Mouse (Mus musculus) liver, embryonic 14.5 days (tissue): ENCODE measurements around the gene Rab26.

Experiments
- CTCF ChIP-seq: IDR thresholded peaks from 2 replicates; pipeline ENCODE4 v1.5.1; 2016; ENCODE audit warnings: antibody characterized with exemption, low read depth, control low read depth
- EP300 ChIP-seq: IDR thresholded peaks from 2 replicates; pipeline ENCODE4 v1.6.1; 2016; ENCODE audit warnings: antibody characterized with exemption, low read depth

DNA sequence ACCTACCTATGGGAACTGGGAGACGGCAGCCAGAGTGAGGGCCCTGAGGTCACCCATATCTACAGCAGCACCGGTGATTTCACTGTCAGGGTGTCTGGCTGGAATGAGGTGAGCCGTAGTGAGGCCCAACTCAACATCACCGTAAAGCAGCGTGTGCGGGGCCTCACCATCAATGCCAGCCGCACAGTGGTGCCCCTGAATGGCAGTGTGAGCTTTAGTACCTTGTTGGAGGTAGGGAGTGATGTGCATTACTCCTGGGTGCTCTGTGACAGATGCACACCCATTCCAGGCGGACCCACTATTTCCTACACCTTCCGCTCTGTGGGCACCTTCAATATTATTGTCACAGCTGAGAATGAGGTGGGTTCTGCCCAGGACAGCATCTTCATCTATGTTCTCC lies 39.8 kb upstream of the Rab26 start:
- TF ChIP-seq CTCF (no peak), EP300 (no peak)
